Mouse (Mus musculus): ENCODE measurements at regions not wholly inside any gene's neighbourhood (a gene's known extent, or its start where the extent isn't known, plus 50 kb on each side); places are given as distances from the start of the nearest gene placed in this dataset.

DNA sequence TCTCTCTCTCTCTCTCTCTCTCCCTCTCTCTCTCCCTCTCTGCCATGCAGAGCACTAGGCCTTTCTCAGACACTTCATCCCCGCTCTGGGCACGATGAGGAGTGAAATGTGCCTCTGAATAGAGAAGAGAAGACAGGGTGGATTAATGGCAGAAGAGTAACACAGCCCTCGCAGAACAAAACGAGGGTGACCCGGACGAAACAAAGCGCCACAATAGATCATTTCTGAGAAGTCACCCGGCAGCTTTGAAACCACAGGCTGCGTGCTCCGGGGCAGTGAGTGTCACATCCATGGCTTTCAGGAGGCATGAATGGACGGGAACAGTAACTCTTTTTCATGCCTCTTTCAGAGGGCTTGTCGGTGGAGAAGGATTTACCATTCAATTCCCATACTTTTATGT is 66.8 kb upstream of the Pou3f3 start:
- H3K4me1 ChIP-seq: peaks cover 60% of the 10 kb centered on the region
- 15% methylated on average over 12 of the region's 12 CpGs for WGBS
- peak; percentile 57 for ATAC-seq (ENCODE audit: low FRiP score)
- no peaks in the 10 kb centered on the region for H3K9me3 ChIP-seq (replicated peaks)
- no peaks in the 10 kb centered on the region for H3K36me3 ChIP-seq
- no peak overlapping the region for H3K9ac ChIP-seq
- no peak overlapping the region for H3K4me2 ChIP-seq (replicated peaks)
- peak overlapping the region; percentile 68; the same call in 1 of the 2 replicates for H3K27ac ChIP-seq
- H3K4me3 ChIP-seq: no peak overlapping the region
- H3K27me3 ChIP-seq: no peaks in the 10 kb centered on the region

- Histone ChIP-seq H3K4me2 (replicated peaks) (peak overlapping the region; percentile 31), H3K9ac (0 out of 2 replicates have a peak overlapping the region, but pooled peaks have one; percentile 18), H3K9me3 (replicated peaks) (no peaks in the 10 kb centered on the region), H3K36me3 (no peaks in the 10 kb centered on the region), H3K4me3 (no peak overlapping the region), H3K27ac (peak overlapping the region; percentile 65), H3K4me1 (peaks cover 56% of the 10 kb centered on the region), H3K27me3 (no peaks in the 10 kb centered on the region)
- ATAC-seq (ENCODE audit: low FRiP score): peak; percentile 30; the same call in 1 of the 2 replicates
- 8% methylated on average over 14 of the region's 14 CpGs for WGBS
Observed at GRCm38 (mm10) chr1:42629465-42630261, 65.9 kb upstream of the Pou3f3 start.

- Histone ChIP-seq H3K4me3 (no peak overlapping the region), H3K27me3 (no peaks in the 10 kb centered on the region), H3K4me1 (peaks cover 36% of the 10 kb centered on the region), H3K27ac (no peak overlapping the region), H3K9ac (no peak overlapping the region), H3K36me3 (no peaks in the 10 kb centered on the region), H3K9me3 (replicated peaks) (no peaks in the 10 kb centered on the region), H3K4me2 (replicated peaks) (no peak overlapping the region)
- no peak for ATAC-seq (ENCODE audit: low FRiP score)
Observed at GRCm38 (mm10) chr1:42632286-42632685, 63.3 kb upstream of the Pou3f3 start.

DNA sequence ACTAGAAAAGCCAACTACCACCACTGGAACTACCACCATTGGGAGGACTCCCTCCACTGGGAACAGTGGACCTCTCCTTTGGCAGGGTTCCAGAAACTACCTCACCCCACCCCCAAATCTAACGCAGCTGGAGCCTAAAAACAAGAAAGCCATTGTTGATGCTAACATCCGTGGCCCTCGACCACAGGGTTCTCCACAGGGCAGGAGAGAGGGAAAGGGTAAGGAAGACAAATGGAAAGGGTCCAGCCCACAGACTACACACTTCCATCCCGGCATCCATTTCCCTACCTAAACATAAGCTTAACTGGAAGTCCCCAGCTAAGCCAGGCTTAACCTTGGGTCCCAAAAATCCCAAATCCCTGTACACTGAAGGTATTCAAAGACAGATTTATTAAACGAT is 59.0 kb upstream of the Pou3f3 start:
- Histone ChIP-seq H3K9me3 (replicated peaks) (no peaks in the 10 kb centered on the region), H3K9ac (no peak overlapping the region), H3K4me1 (peaks cover 14% of the 10 kb centered on the region; the same call in 1 of the 2 replicates), H3K4me2 (replicated peaks) (no peak overlapping the region), H3K27ac (no peak overlapping the region), H3K4me3 (no peak overlapping the region), H3K36me3 (no peaks in the 10 kb centered on the region), H3K27me3 (no peaks in the 10 kb centered on the region)
- WGBS: 36% methylated on average over 5 of the region's 5 CpGs
- ATAC-seq (ENCODE audit: low FRiP score): peak; percentile 52; the same call in 1 of the 2 replicates
